Mouse (Mus musculus) forebrain, embryonic 16.5 days (tissue): ENCODE data around the gene 9930022D16Rik. TPM values are rescaled to one million over a fixed set of nuclear protein-coding genes. Genes with fewer than 3 reads are reported as not detected.

Experiments
- ATAC-seq: fragments of 200-750 bp; cut with Nextera tagmentation; 2 replicates; pipeline ENCODE4 v1.8.0; 2017; ENCODE audit warnings: mild to moderate bottlenecking, moderate library complexity
- H3K27ac ChIP-seq: fragments of 300-500 bp; sonication (generic); 2 replicates; pipeline ENCODE4 v1.5.1; 2014; ENCODE audit warnings: low read length, control low read depth
- H3K27me3 ChIP-seq: fragments of 300-500 bp; sonication (generic); replicated peaks from 2 replicates; pipeline ENCODE4 v1.6.1; 2014; ENCODE audit warnings: low read length; ENCODE audit not compliant: control insufficient read depth, insufficient read depth
- H3K36me3 ChIP-seq: fragments of 300-500 bp; sonication (generic); 2 replicates; pipeline ENCODE4 v1.6.1; 2014; ENCODE audit not compliant: control insufficient read depth, insufficient read depth
- H3K4me1 ChIP-seq: fragments of 300-500 bp; sonication (generic); replicated peaks from 2 replicates; pipeline ENCODE4 v1.6.1; 2014; ENCODE audit warnings: low read length; ENCODE audit not compliant: control insufficient read depth, insufficient read depth
- H3K4me2 ChIP-seq: fragments of 300-500 bp; sonication (generic); 2 replicates; pipeline ENCODE4 v1.6.1; 2014; ENCODE audit warnings: mild to moderate bottlenecking, low read length, control low read depth
- H3K4me3 ChIP-seq: fragments of 300-500 bp; sonication (generic); replicated peaks from 2 replicates; pipeline ENCODE4 v1.5.1; 2014; ENCODE audit warnings: mild to moderate bottlenecking, low read length, control low read depth
- H3K9ac ChIP-seq: fragments of 300-500 bp; sonication (generic); replicated peaks from 2 replicates; pipeline ENCODE4 v1.6.1; 2014; ENCODE audit warnings: low read depth, low read length, control low read depth
- H3K9me3 ChIP-seq: fragments of 300-500 bp; sonication (generic); 2 replicates; pipeline ENCODE4 v1.6.1; 2016; ENCODE audit warnings: low read length; ENCODE audit not compliant: control insufficient read depth
- WGBS: fragments of 180-500 bp; shearing (Covaris S2); extraction: QIAGEN DNeasy Blood & Tissue Kit; methylation state at CpG from one replicate; pipeline ENCODE4 v1.1.7; 2014; 5-methylcytosine and 5-hydroxymethylcytosine counted together
- polyA plus RNA-seq: library from polyadenylated mRNA; unstranded; fragments of >200 nt; fragmentation: Nextera tagmentation; extraction: Ambion mirVana; gene quantifications from 2 replicates; pipeline ENCODE4 v1.2.1, GENCODE M21; 2015

9930022D16Rik gene
- polyA plus RNA-seq, 1 experiment from 2014 or later: not detected

GRCm38 (mm10) chr11:109423294-109423693, 9.6 kb downstream of the 9930022D16Rik start:
- Histone ChIP-seq H3K36me3 (no peaks in the 10 kb centered on the region), H3K27me3 (no peaks in the 10 kb centered on the region), H3K4me3 (no peak overlapping the region), H3K4me1 (peaks cover 11% of the 10 kb centered on the region), H3K27ac (no peak overlapping the region), H3K9ac (no peak overlapping the region), H3K9me3 (no peaks in the 10 kb centered on the region), H3K4me2 (no peak overlapping the region)
- 77% methylated on average over 1 of the region's 1 CpGs for WGBS
- no peak for ATAC-seq

GRCm38 (mm10) chr11:109425392-109426271, 11.9 kb downstream of the 9930022D16Rik start, which contains the start of gene Amz2:
TSS of gene Amz2 (plus strand) at chr11:109425946.
- H3K36me3 ChIP-seq: peaks cover 11% of the 10 kb centered on the region; the same call in 1 of the 2 replicates
- no peaks in the 10 kb centered on the region for H3K9me3 ChIP-seq
- under 1% methylated on average over 65 of the region's 65 CpGs for WGBS

GRCm38 (mm10) chr11:109426272-109426586, 12.5 kb downstream of the 9930022D16Rik start:
- Histone ChIP-seq H3K9ac (peak overlapping the region; percentile 80), H3K9me3 (no peaks in the 10 kb centered on the region), H3K4me2 (peak overlapping the region; percentile 57), H3K27me3 (no peaks in the 10 kb centered on the region), H3K36me3 (peaks cover 11% of the 10 kb centered on the region; the same call in 1 of the 2 replicates), H3K4me1 (peaks cover 11% of the 10 kb centered on the region), H3K27ac (peak overlapping the region; percentile 77), H3K4me3 (peak overlapping the region; percentile 78)
- no peak for ATAC-seq
- 0% methylated on average over 11 of the region's 11 CpGs for WGBS

More at GRCm38 (mm10) chr11:109425392-109426271, 11.9 kb downstream of the 9930022D16Rik start, which contains the start of gene Amz2:
- Histone ChIP-seq H3K9ac (peak within 1 kb of the TSS; percentile 80), H3K27ac (peak within 1 kb of the TSS; percentile 77), H3K27me3 (no peaks in the 10 kb centered on the region), H3K4me2 (peak within 1 kb of the TSS; percentile 57), H3K4me1 (peaks cover 11% of the 10 kb centered on the region), H3K4me3 (peak within 1 kb of the TSS; percentile 78)
- ATAC-seq: peak; percentile 95

GRCm38 (mm10) chr11:109427353-109427752, 13.6 kb downstream of the 9930022D16Rik start:
- 97% methylated on average over 5 of the region's 5 CpGs for WGBS
- H3K9me3 ChIP-seq: no peaks in the 10 kb centered on the region
- no peak overlapping the region for H3K27ac ChIP-seq
- peak overlapping the region; percentile 57 for H3K4me2 ChIP-seq
- H3K36me3 ChIP-seq: peaks cover 11% of the 10 kb centered on the region; the same call in 1 of the 2 replicates
- peaks cover 15% of the 10 kb centered on the region for H3K4me1 ChIP-seq
- no peak overlapping the region for H3K9ac ChIP-seq
- no peak for ATAC-seq
- no peak overlapping the region for H3K4me3 ChIP-seq
- no peaks in the 10 kb centered on the region for H3K27me3 ChIP-seq

- Histone ChIP-seq H3K4me2 (no peak overlapping the region), H3K9ac (no peak overlapping the region), H3K9me3 (no peaks in the 10 kb centered on the region), H3K27me3 (no peaks in the 10 kb centered on the region), H3K27ac (no peak overlapping the region), H3K4me1 (peaks cover 4% of the 10 kb centered on the region), H3K4me3 (no peak overlapping the region), H3K36me3 (peaks cover 25% of the 10 kb centered on the region)
- 95% methylated on average over 16 of the region's 16 CpGs for WGBS
- ATAC-seq: no peak
These were observed 20.6 kb downstream of the 9930022D16Rik start for GRCm38 (mm10) chr11:109434233-109434798.

- H3K9ac ChIP-seq: no peak overlapping the region
- H3K27ac ChIP-seq: no peak overlapping the region
- no peak overlapping the region for H3K4me2 ChIP-seq
- no peaks in the 10 kb centered on the region for H3K27me3 ChIP-seq
- H3K36me3 ChIP-seq: peaks cover 19% of the 10 kb centered on the region
- 63% methylated on average over 8 of the region's 8 CpGs for WGBS
- H3K4me1 ChIP-seq: peaks cover 8% of the 10 kb centered on the region
- no peak overlapping the region for H3K4me3 ChIP-seq
- no peak for ATAC-seq
- H3K9me3 ChIP-seq: no peaks in the 10 kb centered on the region
These were observed 23.2 kb downstream of the 9930022D16Rik start for GRCm38 (mm10) chr11:109436889-109437288.

- Histone ChIP-seq H3K36me3 (peaks cover 18% of the 10 kb centered on the region), H3K9ac (no peak overlapping the region), H3K4me2 (no peak overlapping the region; the same call in 1 of the 2 replicates), H3K27me3 (no peaks in the 10 kb centered on the region), H3K4me1 (peaks cover 8% of the 10 kb centered on the region), H3K27ac (no peak overlapping the region), H3K4me3 (no peak overlapping the region), H3K9me3 (no peaks in the 10 kb centered on the region)
- WGBS: 16% methylated on average over 5 of the region's 5 CpGs
- ATAC-seq: peak; percentile 42
These were observed 25.5 kb downstream of the 9930022D16Rik start for GRCm38 (mm10) chr11:109439209-109439608.

GRCm38 (mm10) chr11:109439829-109440340, 26.2 kb downstream of the 9930022D16Rik start:
- no peak overlapping the region for H3K27ac ChIP-seq
- no peaks in the 10 kb centered on the region for H3K9me3 ChIP-seq
- peak; percentile 53 for ATAC-seq

GRCm38 (mm10) chr11:109440641-109441040, 26.9 kb downstream of the 9930022D16Rik start:
- no peak overlapping the region for H3K4me2 ChIP-seq
- H3K27me3 ChIP-seq: no peaks in the 10 kb centered on the region
- H3K27ac ChIP-seq: no peak overlapping the region
- 63% methylated on average over 4 of the region's 4 CpGs for WGBS
- H3K4me3 ChIP-seq: no peak overlapping the region
- ATAC-seq: no peak
- H3K9me3 ChIP-seq: no peaks in the 10 kb centered on the region
- no peak overlapping the region for H3K9ac ChIP-seq
- peaks cover 6% of the 10 kb centered on the region; the same call in 1 of the 2 replicates for H3K36me3 ChIP-seq
- peaks cover 11% of the 10 kb centered on the region for H3K4me1 ChIP-seq

More at GRCm38 (mm10) chr11:109439829-109440340, 26.2 kb downstream of the 9930022D16Rik start:
- Histone ChIP-seq H3K27me3 (no peaks in the 10 kb centered on the region), H3K36me3 (peaks cover 11% of the 10 kb centered on the region), H3K9ac (peak overlapping the region; percentile 53), H3K4me2 (peak overlapping the region; percentile 65), H3K4me1 (peaks cover 8% of the 10 kb centered on the region), H3K4me3 (peak overlapping the region; percentile 45)
- WGBS: 2% methylated on average over 32 of the region's 32 CpGs
